Mouse (Mus musculus) lung, adult 2 months (tissue): ENCODE measurements around the gene Cd83.

Experiments used
- CTCF ChIP-seq: fragments of 200-500 bp; IDR thresholded peaks from 2 replicates; pipeline ENCODE4 v1.5.1; 2011; ENCODE audit warnings: mild to moderate bottlenecking, low read length, control low read depth; ENCODE audit not compliant: insufficient read depth
- POLR2A ChIP-seq: fragments of 200-500 bp; IDR thresholded peaks from 2 replicates; pipeline ENCODE4 v1.6.1; 2011; ENCODE audit warnings: low read depth, mild to moderate bottlenecking, control low read depth, low read length, borderline replicate concordance; ENCODE audit errors: extremely low read depth

GRCm38 (mm10) chr13:43739598-43740275, 44.8 kb upstream of the Cd83 start:
- TF ChIP-seq CTCF (peak; percentile 95), POLR2A (no peak)
